Comparison of ENCODE assay signal across 32 mouse cellular contexts in genomic region chr1:186991473-186991872, GRCm38 (mm10). TPM values are rescaled to one million over a fixed set of nuclear protein-coding genes. Genes with fewer than 3 reads are reported as not detected.
DNase-seq lines count a peak whose midpoint lies in the region; ATAC-seq and TF ChIP-seq lines count a peak whose summit lies in the region.
"Had no signal": no experiment of that assay in that cellular context is flagged by ENCODE, and none has a peak within 500 bp of the region (broad histone marks: within the 10 kb centered on the region; RNA-seq: fewer than 3 reads in every experiment).

No protein-coding gene starts in this region.

- H3K27me3 ChIP-seq in forebrain, embryonic 13.5 days, result no peaks in the 10 kb centered on the region
- no peaks in the 10 kb centered on the region for H3K27me3 ChIP-seq in forebrain, embryonic 12.5 days
- no peaks in the 10 kb centered on the region for H3K27me3 ChIP-seq in midbrain, embryonic 11.5 days (ENCODE audit: control insufficient read depth, insufficient read depth, low read length)
- H3K27me3 ChIP-seq in midbrain, embryonic 16.5 days (ENCODE audit: control insufficient read depth, insufficient read depth, low read depth, low read length), result no peaks in the 10 kb centered on the region
- H3K27me3 ChIP-seq in forebrain, postnatal 0 days (ENCODE audit: insufficient read depth, low read length), result no peaks in the 10 kb centered on the region
- H3K27me3 ChIP-seq: CH12.LX; heart, embryonic 13.5 days; hindbrain, embryonic 12.5 days; liver, embryonic 15.5 days; lung, embryonic 15.5 days; neural tube, embryonic 12.5 days had no signal

- peak; percentile 65 for ATAC-seq in forebrain, embryonic 13.5 days
- ATAC-seq in forebrain, embryonic 12.5 days (ENCODE audit: low FRiP score), result no peak
- ATAC-seq in midbrain, embryonic 11.5 days (ENCODE audit: low FRiP score), result no peak
- no peak for ATAC-seq in midbrain, embryonic 16.5 days
- peak; percentile 18; the same call in 1 of the 2 replicates for ATAC-seq in forebrain, postnatal 0 days
- ATAC-seq: activated CD4-positive, CD25-positive, alpha-beta regulatory T cell, adult 4 months; inflammation-experienced regulatory T-cells, adult 6 months had no signal

- H3K9me3 ChIP-seq in forebrain, embryonic 13.5 days (replicated peaks), result no peaks in the 10 kb centered on the region
- no peaks in the 10 kb centered on the region for H3K9me3 ChIP-seq in forebrain, embryonic 12.5 days
- no peaks in the 10 kb centered on the region; the same call in 1 of the 2 replicates for H3K9me3 ChIP-seq in midbrain, embryonic 11.5 days (ENCODE audit: control insufficient read depth, low read length)
- H3K9me3 ChIP-seq in midbrain, embryonic 16.5 days (replicated peaks; ENCODE audit: control insufficient read depth, low read length, poor library complexity, severe bottlenecking), result no peaks in the 10 kb centered on the region
- no peaks in the 10 kb centered on the region for H3K9me3 ChIP-seq in forebrain, postnatal 0 days (ENCODE audit: low read length)
- H3K9me3 ChIP-seq: liver, embryonic 15.5 days; lung, embryonic 15.5 days had no signal

- TF ChIP-seq POLR2A in brain, embryonic 14.5 days (IDR thresholded peaks at IDR 0.05; ENCODE audit: borderline replicate concordance, extremely low read depth, insufficient read depth, insufficient read length, poor library complexity, severe bottlenecking), result no peak

- no peak for TF ChIP-seq CTCF in brain, embryonic 14.5 days (IDR thresholded peaks at IDR 0.05; ENCODE audit: borderline replicate concordance, extremely low read depth, insufficient read depth, insufficient read length)
- no peak for TF ChIP-seq CTCF in forebrain, postnatal 0 days (IDR thresholded peaks at IDR 0.05; ENCODE audit: low read depth)

- H3K36me3 ChIP-seq in forebrain, embryonic 13.5 days (ENCODE audit: poor library complexity, severe bottlenecking), result no peaks in the 10 kb centered on the region
- H3K36me3 ChIP-seq in forebrain, embryonic 12.5 days (replicated peaks), result no peaks in the 10 kb centered on the region
- no peaks in the 10 kb centered on the region for H3K36me3 ChIP-seq in midbrain, embryonic 11.5 days (ENCODE audit: control insufficient read depth, insufficient read depth, low read length)
- no peaks in the 10 kb centered on the region for H3K36me3 ChIP-seq in midbrain, embryonic 16.5 days (ENCODE audit: control insufficient read depth, insufficient read depth, low read length)
- H3K36me3 ChIP-seq in forebrain, postnatal 0 days (ENCODE audit: insufficient read depth), result no peaks in the 10 kb centered on the region
- H3K36me3 ChIP-seq: heart, embryonic 13.5 days; hindbrain, embryonic 12.5 days; liver, embryonic 15.5 days; lung, embryonic 15.5 days; neural tube, embryonic 12.5 days had no signal

- H3K4me2 ChIP-seq in forebrain, embryonic 13.5 days, result no peak overlapping the region
- H3K4me2 ChIP-seq in forebrain, embryonic 12.5 days, result no peak overlapping the region
- no peak overlapping the region for H3K4me2 ChIP-seq in midbrain, embryonic 11.5 days
- H3K4me2 ChIP-seq in midbrain, embryonic 16.5 days (ENCODE audit: low read length), result no peak overlapping the region
- no peak overlapping the region for H3K4me2 ChIP-seq in forebrain, postnatal 0 days (ENCODE audit: low read depth)
- H3K4me2 ChIP-seq: heart, embryonic 13.5 days; hindbrain, embryonic 12.5 days; liver, embryonic 15.5 days; lung, embryonic 15.5 days; neural tube, embryonic 12.5 days had no signal

- 61% methylated on average over 6 of the region's 6 CpGs for WGBS in forebrain, embryonic 13.5 days
- WGBS in forebrain, embryonic 12.5 days, result 62% methylated on average over 6 of the region's 6 CpGs
- WGBS in midbrain, embryonic 11.5 days, result 76% methylated on average over 6 of the region's 6 CpGs
- 55% methylated on average over 6 of the region's 6 CpGs for WGBS in midbrain, embryonic 16.5 days
- WGBS in forebrain, postnatal 0 days, result 37% methylated on average over 6 of the region's 6 CpGs

- DNase-seq in midbrain, embryonic 11.5 days (ENCODE audit: low spot score, missing footprints), result peak; percentile 75
- DNase-seq in brain, embryonic 14.5 days (ENCODE audit: low read depth), result peak; percentile 75
- DNase-seq in forebrain, postnatal 0 days, result peak; percentile 24
- DNase-seq in ovary, postnatal 10 days (ENCODE audit: low spot score), result no peak
- DNase-seq: adrenal gland, adult 8-10 months; B cell, adult 2 months; cerebellum, adult 8-10 months; gastrocnemius, postnatal 10 days; heart, postnatal 14 days; kidney, adult 18-20 months; layer of hippocampus, adult 9-11 months; liver; lung, postnatal 36 days had no signal

- no peak overlapping the region for H3K4me3 ChIP-seq in forebrain, embryonic 13.5 days
- H3K4me3 ChIP-seq in forebrain, embryonic 12.5 days (replicated peaks), result no peak overlapping the region
- H3K4me3 ChIP-seq in midbrain, embryonic 11.5 days (ENCODE audit: low read depth, low read length), result no peak overlapping the region
- no peak overlapping the region for H3K4me3 ChIP-seq in midbrain, embryonic 16.5 days (ENCODE audit: low read depth, low read length)
- H3K4me3 ChIP-seq in forebrain, postnatal 0 days (ENCODE audit: low read depth, low read length), result no peak overlapping the region
- H3K4me3 ChIP-seq: heart, embryonic 13.5 days; hindbrain, embryonic 12.5 days; liver, embryonic 15.5 days; lung, embryonic 15.5 days; neural tube, embryonic 12.5 days had no signal

- peaks cover 18% of the 10 kb centered on the region for H3K4me1 ChIP-seq in forebrain, embryonic 13.5 days
- peaks cover 11% of the 10 kb centered on the region for H3K4me1 ChIP-seq in forebrain, embryonic 12.5 days
- no peaks in the 10 kb centered on the region for H3K4me1 ChIP-seq in midbrain, embryonic 11.5 days (ENCODE audit: control insufficient read depth, insufficient read depth, low read length)
- H3K4me1 ChIP-seq in midbrain, embryonic 16.5 days (ENCODE audit: control insufficient read depth, insufficient read depth, low read length), result peaks cover 9% of the 10 kb centered on the region; the same call in 1 of the 2 replicates
- H3K4me1 ChIP-seq in forebrain, postnatal 0 days (ENCODE audit: insufficient read depth), result peaks cover 6% of the 10 kb centered on the region; the same call in 1 of the 2 replicates
- H3K4me1 ChIP-seq: heart, embryonic 13.5 days; liver, embryonic 15.5 days; lung, embryonic 15.5 days; neural tube, embryonic 12.5 days had no signal

- no peak overlapping the region for H3K9ac ChIP-seq in forebrain, embryonic 13.5 days
- no peak overlapping the region for H3K9ac ChIP-seq in forebrain, embryonic 12.5 days
- H3K9ac ChIP-seq in midbrain, embryonic 11.5 days (ENCODE audit: low read length), result no peak overlapping the region
- H3K9ac ChIP-seq in midbrain, embryonic 16.5 days (ENCODE audit: low read depth, low read length), result no peak overlapping the region
- no peak overlapping the region for H3K9ac ChIP-seq in forebrain, postnatal 0 days
- H3K9ac ChIP-seq: heart, embryonic 13.5 days; hindbrain, embryonic 12.5 days; liver, embryonic 15.5 days; lung, embryonic 15.5 days; neural tube, embryonic 12.5 days had no signal

- H3K27ac ChIP-seq in forebrain, embryonic 13.5 days, result no peak overlapping the region
- no peak overlapping the region for H3K27ac ChIP-seq in forebrain, embryonic 12.5 days
- no peak overlapping the region for H3K27ac ChIP-seq in midbrain, embryonic 11.5 days (ENCODE audit: low read depth, low read length)
- no peak overlapping the region for H3K27ac ChIP-seq in midbrain, embryonic 16.5 days (ENCODE audit: low read length)
- no peak overlapping the region for H3K27ac ChIP-seq in forebrain, postnatal 0 days (ENCODE audit: low read depth, low read length)
- H3K27ac ChIP-seq: heart, embryonic 13.5 days; hindbrain, embryonic 12.5 days; kidney, postnatal 0 days; liver, embryonic 15.5 days; lung, embryonic 15.5 days; neural tube, embryonic 12.5 days had no signal

RNA-seq across cellular contexts. Expression of gene D1Pas1, which starts 24.3 kb away (rescaled TPM):
- not detected in 2 replicates for polyA plus RNA-seq in forebrain, embryonic 13.5 days (2015; fragmentation: Nextera tagmentation; extraction: Ambion mirVana)
- polyA plus RNA-seq in forebrain, embryonic 12.5 days (2016; fragmentation: Nextera tagmentation; extraction: Ambion mirVana), result 0.08 TPM in 1 of 2 replicates, not detected in the other
- 0.10 and 0.15 TPM in 2 replicates for polyA plus RNA-seq in midbrain, embryonic 11.5 days (2014; fragmentation: Nextera tagmentation; extraction: Ambion mirVana)
- polyA plus RNA-seq in midbrain, embryonic 16.5 days (2015; fragmentation: Nextera tagmentation; extraction: Ambion mirVana), result 0.10 and 0.13 TPM in 2 replicates
- 0.04 TPM in 1 of 2 replicates, not detected in the other for polyA plus RNA-seq in brain, embryonic 14.5 days (2012; rRNA removed)
- not detected in 2 replicates for total RNA-seq in forebrain, postnatal 0 days (2014; rRNA removed)
- 0.12 TPM in 1 of 2 replicates, not detected in the other for polyA plus RNA-seq in forebrain, postnatal 0 days (2015; fragmentation: Nextera tagmentation; extraction: Ambion mirVana)
- total RNA-seq: adrenal gland, adult 8-10 months; CH12.LX; gastrocnemius, postnatal 10 days; granulocyte monocyte progenitor cell, adult 5-6 weeks; left cerebral cortex, adult 18-20 months; left cerebral cortex, postnatal 36 days; MEL had no signal
- polyA plus RNA-seq: activated CD4-positive, CD25-positive, alpha-beta regulatory T cell, adult 4 months; embryonic facial prominence, embryonic 11.5 days; inflammation-experienced regulatory T-cells, adult 6 months; kidney, postnatal 0 days; large intestine, adult 2 months; liver, embryonic 15.5 days; lung, embryonic 15.5 days; thymus, postnatal 0 days had no signal

Comparison
In these comparisons a context has a peak if more than half of its experiments do, and no peak if none do; other contexts are left out.
1. ATAC-seq: peak in forebrain, embryonic 13.5 days (single experiment) and forebrain, postnatal 0 days (single experiment); none in forebrain, embryonic 12.5 days (single experiment), midbrain, embryonic 11.5 days (single experiment) and midbrain, embryonic 16.5 days (single experiment).